Mouse (Mus musculus) CH12.LX (cell line): Measurements from ENCODE around the gene Atg2b. TPM values are rescaled to one million over a fixed set of nuclear protein-coding genes. Genes with fewer than 3 reads are reported as not detected.

ENCODE experiments used
- DNase-seq: peaks from one replicate; pipeline ENCODE4 v3.0.0-alpha.2; 2013; ENCODE audit errors: extremely low read depth
- H3K27ac ChIP-seq: 2 replicates; pipeline ENCODE4 v1.5.1; 2012; ENCODE audit warnings: low read depth, mild to moderate bottlenecking, control low read depth, moderate library complexity; ENCODE audit not compliant: insufficient read depth
- H3K27me3 ChIP-seq: replicated peaks from 2 replicates; pipeline ENCODE3; 2012; ENCODE audit warnings: inconsistent platforms
- H3K36me3 ChIP-seq, 2 experiments: replicated peaks in 1 of 2; 2 replicates each; pipeline versions ENCODE3 to v1.6.1; 2012; ENCODE audit warnings: inconsistent platforms in 1 of 2, low read length in 1 of 2, mild to moderate bottlenecking in 1 of 2, mixed read lengths in 1 of 2, moderate library complexity in 1 of 2; ENCODE audit not compliant: control insufficient read depth in 1 of 2, insufficient read depth in 1 of 2
- H3K4me1 ChIP-seq, 2 experiments: 2 replicates each; pipeline ENCODE4 v1.6.1; 2012; ENCODE audit warnings: inconsistent platforms in 1 of 2, moderate library complexity in 1 of 2; ENCODE audit not compliant: insufficient read depth in 2 of 2, control insufficient read depth in 1 of 2
- H3K4me2 ChIP-seq: 2 replicates; pipeline ENCODE4 v1.6.1; 2012; ENCODE audit warnings: low read depth, mild to moderate bottlenecking, control low read depth; ENCODE audit not compliant: poor library complexity, insufficient read depth, severe bottlenecking
- H3K4me3 ChIP-seq, 3 experiments: fragments of 150-350 bp in 1 of 3; sonication (generic) in 1 of 3; replicated peaks in 1 of 3; 2 replicates each; pipeline versions ENCODE3 to v1.5.1; 2011 to 2012; ENCODE audit warnings: low read depth in 2 of 3, low read length in 2 of 3, mild to moderate bottlenecking in 2 of 3, moderate library complexity in 2 of 3, control low read depth in 1 of 3, improper control_type of control experiment in 1 of 3, inconsistent platforms in 1 of 3, mixed read lengths in 1 of 3; ENCODE audit not compliant: poor library complexity in 1 of 3
- H3K79me2 ChIP-seq: replicated peaks from 2 replicates; pipeline ENCODE4 v1.6.1; 2012; ENCODE audit warnings: mild to moderate bottlenecking, moderate library complexity; ENCODE audit not compliant: control insufficient read depth, poor library complexity, insufficient read depth, severe bottlenecking; ENCODE audit errors: extremely low read depth
- H3K9ac ChIP-seq: 2 replicates; pipeline ENCODE4 v1.6.1; 2012; ENCODE audit warnings: low read depth, mild to moderate bottlenecking, control low read depth, moderate library complexity; ENCODE audit not compliant: insufficient read depth
- H3K9me3 ChIP-seq: replicated peaks from 2 replicates; pipeline ENCODE3; 2012; ENCODE audit warnings: low read length, inconsistent platforms, mixed read lengths
- BHLHE40 ChIP-seq: IDR thresholded peaks from 2 replicates; pipeline ENCODE4 v1.6.1; 2011; ENCODE audit warnings: mild to moderate bottlenecking, low read depth, low read length, improper control_type of control experiment
- EP300 ChIP-seq: IDR thresholded peaks from 2 replicates; pipeline ENCODE4 v1.6.1; 2011; ENCODE audit warnings: low read length, improper control_type of control experiment
- GABPA ChIP-seq: IDR thresholded peaks from 2 replicates; pipeline ENCODE4 v1.6.1; 2012; ENCODE audit warnings: low read depth, low read length, improper control_type of control experiment, inconsistent platforms; ENCODE audit not compliant: insufficient replicate concordance
- HCFC1 ChIP-seq: IDR thresholded peaks from 2 replicates; pipeline ENCODE4 v1.6.1; 2012; ENCODE audit warnings: low read depth, mild to moderate bottlenecking, inconsistent platforms, low read length, improper control_type of control experiment
- IRF4 ChIP-seq: IDR thresholded peaks from 2 replicates; pipeline ENCODE4 v1.6.1; 2014; ENCODE audit warnings: low read depth, mild to moderate bottlenecking, inconsistent platforms, low read length, improper control_type of control experiment
- MEF2A ChIP-seq: IDR thresholded peaks from 2 replicates; pipeline ENCODE4 v1.6.1; 2014; ENCODE audit warnings: low read depth, mild to moderate bottlenecking, inconsistent platforms, low read length, improper control_type of control experiment, borderline replicate concordance
- POLR2A ChIP-seq: IDR thresholded peaks from 2 replicates; pipeline ENCODE4 v1.6.1; 2011; ENCODE audit warnings: low read depth, mild to moderate bottlenecking, improper control_type of control experiment, low read length
- RAD21 ChIP-seq: IDR thresholded peaks from 2 replicates; pipeline ENCODE4 v1.6.1; 2011; ENCODE audit warnings: low read depth, mild to moderate bottlenecking, low read length, improper control_type of control experiment, moderate library complexity
- TCF12 ChIP-seq: IDR thresholded peaks from 2 replicates; pipeline ENCODE4 v1.6.1; 2014; ENCODE audit warnings: low read depth, mild to moderate bottlenecking, inconsistent platforms, low read length, improper control_type of control experiment
- USF2 ChIP-seq: conservative IDR thresholded peaks from 2 replicates; pipeline ENCODE4 v1.6.1; 2011; ENCODE audit warnings: low read depth, low read length, improper control_type of control experiment
- ZC3H11A ChIP-seq: IDR thresholded peaks from 2 replicates; pipeline ENCODE4 v1.6.1; 2012; ENCODE audit warnings: low read depth, mild to moderate bottlenecking, inconsistent platforms, low read length, improper control_type of control experiment
- ZMIZ1 ChIP-seq: IDR thresholded peaks from 2 replicates; pipeline ENCODE4 v1.6.1; 2012; ENCODE audit warnings: low read depth, mild to moderate bottlenecking, inconsistent platforms, low read length, improper control_type of control experiment
- ZNF384 ChIP-seq: IDR thresholded peaks from 2 replicates; pipeline ENCODE4 v1.6.1; 2012; ENCODE audit warnings: low read depth, low read length, improper control_type of control experiment, inconsistent platforms
- dilution Hi-C: fragments of 300-500 bp; cut with MboI; formaldehyde crosslinking; loops from 2 replicates; pipeline ENCODE4 v1.14.3; 2020; ENCODE audit warnings: low sequenced_read_pairs; ENCODE audit not compliant: extremely low pct_unique_long_range_greater_than_20kb, extremely low pct_ligation_motif_present
- in situ Hi-C: fragments of 300-500 bp; cut with MboI; formaldehyde crosslinking; loops from 3 replicates; pipeline ENCODE4 v1.14.3; 2019; ENCODE audit warnings: low sequenced_read_pairs, low pct_ligation_motif_present, low pct_unique_long_range_greater_than_20kb, mixed read lengths
- polyA plus RNA-seq: library from polyadenylated mRNA; unstranded; fragments of >175 nt; gene quantifications from 2 replicates; pipeline ENCODE4 v1.2.1, GENCODE M21; 2012; ENCODE audit warnings: low read depth; ENCODE audit not compliant: insufficient read length
- total RNA-seq, 2 experiments: library from RNA; depleted of rRNA; stranded (reverse); fragments of 300-350 nt in 1 of 2; fragments of >200 nt in 1 of 2; gene quantifications; 2 replicates each; pipeline ENCODE4 v1.2.3; 2012 to 2014

The Atg2b gene
- total and polyA plus RNA-seq, 3 experiments, result 26.9 to 28.5 (median 28.4) TPM

DNA sequence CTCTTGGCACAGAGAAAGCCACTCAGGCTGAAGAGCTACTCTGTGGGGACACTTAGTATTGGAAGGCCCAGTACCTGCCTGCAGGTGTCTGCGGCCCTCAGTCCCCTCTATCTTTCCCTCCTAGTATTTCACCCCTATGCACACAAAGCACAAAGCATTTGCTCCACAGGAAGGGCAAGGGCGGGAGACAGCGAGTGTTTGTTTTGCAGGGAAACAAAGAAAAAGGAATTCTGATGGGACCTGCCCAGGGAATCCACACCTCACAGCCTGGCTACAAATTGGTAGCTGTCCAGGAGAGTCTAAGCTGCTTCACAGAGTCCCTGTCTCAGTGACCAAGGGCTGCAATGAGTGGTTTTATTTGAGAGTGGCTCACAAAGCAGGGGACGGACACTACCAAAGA, 91.5 kb downstream of the Atg2b start:
- H3K9me3 ChIP-seq, result no peaks in the 10 kb centered on the region
- DNase-seq, result no peak
- H3K27me3 ChIP-seq, result no peaks in the 10 kb centered on the region
- no peak overlapping the region for H3K4me3 ChIP-seq
- dilution Hi-C loops, result no loop called here
- in situ Hi-C loops, result no loop called here
- no peaks in the 10 kb centered on the region for H3K79me2 ChIP-seq
- no peak overlapping the region for H3K27ac ChIP-seq
- H3K4me2 ChIP-seq, result no peak overlapping the region
- H3K9ac ChIP-seq, result no peak overlapping the region
- H3K36me3 ChIP-seq, result no peaks in the 10 kb centered on the region
- peaks cover 5 to 34% of the 10 kb centered on the region in 2 experiments; a peak in 3 of 4 replicates for H3K4me1 ChIP-seq
- no peak for TF ChIP-seq ZNF384
- no peak for TF ChIP-seq GABPA
- no peak for TF ChIP-seq RAD21
- no peak for TF ChIP-seq EP300
- TF ChIP-seq USF2, result no peak
- TF ChIP-seq BHLHE40, result no peak
- TF ChIP-seq HCFC1, result no peak
- TF ChIP-seq, all 38 proteins: peak for 0

DNA sequence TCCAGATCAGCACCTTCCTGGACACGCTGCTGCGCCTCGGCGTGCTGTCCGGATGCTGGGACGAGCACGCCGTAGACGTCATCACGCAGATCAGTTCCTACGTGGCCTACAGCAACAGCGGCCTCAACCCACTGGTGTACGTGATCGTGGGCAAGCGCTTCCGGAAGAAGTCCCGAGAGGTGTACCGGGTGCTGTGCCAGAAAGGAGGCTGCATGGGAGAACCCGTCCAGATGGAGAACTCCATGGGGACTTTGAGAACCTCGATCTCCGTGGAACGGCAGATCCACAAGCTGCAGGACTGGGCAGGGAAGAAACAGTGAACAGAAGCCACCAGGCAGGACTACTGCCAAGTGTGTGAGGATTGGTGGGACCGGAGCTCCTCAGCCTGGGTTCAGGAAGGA, 92.7 kb downstream of the Atg2b start:
- TF ChIP-seq TCF12 (no peak), ZMIZ1 (no peak), ZC3H11A (no peak), POLR2A (no peak), MEF2A (no peak)
- peaks cover 3 to 33% of the 10 kb centered on the region in 2 experiments; a peak in 3 of 4 replicates for H3K4me1 ChIP-seq
- no peak overlapping the region for H3K4me3 ChIP-seq
- dilution Hi-C loops (no loop called here), in situ Hi-C loops (no loop called here)
- H3K27me3 ChIP-seq, result no peaks in the 10 kb centered on the region
- H3K9me3 ChIP-seq, result no peaks in the 10 kb centered on the region
- no peak overlapping the region for H3K9ac ChIP-seq
- no peaks in the 10 kb centered on the region for H3K79me2 ChIP-seq
- no peak overlapping the region for H3K27ac ChIP-seq
- no peak overlapping the region for H3K4me2 ChIP-seq
- H3K36me3 ChIP-seq, result no peaks in the 10 kb centered on the region
- no peak for DNase-seq

DNA sequence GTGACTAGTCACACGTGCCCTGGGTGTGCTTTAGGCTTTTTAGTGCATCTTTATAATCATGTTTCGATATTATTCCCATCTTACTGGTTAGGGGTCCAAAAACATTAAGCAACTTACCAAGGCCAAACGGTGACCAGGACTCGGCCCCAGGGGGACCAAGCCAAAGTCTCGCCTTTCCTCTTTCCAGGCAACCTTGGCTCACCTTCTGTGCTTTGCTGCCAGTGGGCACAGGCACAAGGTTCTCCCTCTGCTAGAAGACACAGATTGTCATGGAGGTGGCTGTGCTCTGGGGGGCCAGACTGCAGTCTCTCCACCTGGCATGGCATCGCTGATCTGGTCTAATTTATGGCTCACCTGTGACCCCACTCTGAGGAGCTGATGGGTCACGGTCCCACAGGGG, 94.2 kb downstream of the Atg2b start:
- DNase-seq, result no peak
- dilution Hi-C loops, result no loop called here
- H3K9ac ChIP-seq, result no peak overlapping the region
- H3K27me3 ChIP-seq, result peaks cover 4% of the 10 kb centered on the region
- no peak overlapping the region for H3K27ac ChIP-seq
- no peak overlapping the region for H3K4me3 ChIP-seq
- no peaks in the 10 kb centered on the region for H3K9me3 ChIP-seq
- TF ChIP-seq IRF4, result no peak
- H3K4me2 ChIP-seq, result no peak overlapping the region
- peaks cover 0 to 21% of the 10 kb centered on the region in 2 experiments; a peak in 2 of 4 replicates for H3K4me1 ChIP-seq
- H3K79me2 ChIP-seq, result no peaks in the 10 kb centered on the region
- H3K36me3 ChIP-seq, result no peaks in the 10 kb centered on the region
- in situ Hi-C loops, result no loop called here
